Mouse (Mus musculus) liver, embryonic 18 days (tissue): ENCODE measurements around the gene Ubr4. TPM values are rescaled to one million over a fixed set of nuclear protein-coding genes. Genes with fewer than 3 reads are reported as not detected.

ENCODE experiments used
- polyA plus RNA-seq: library from polyadenylated mRNA; depleted of rRNA; stranded (reverse); fragments of >200 nt; gene quantifications from 2 replicates; pipeline ENCODE4 v1.2.3, GENCODE M21; 2012; rRNA removed

Ubr4 gene
- 36.7 and 54.6 TPM in 2 replicates for polyA plus RNA-seq

GRCm38 (mm10) chr4:139351931-139352711 lies at the start of gene Ubr4, which contains the start of the genes Mrto4 and Emc1:
Gene Ubr4 (plus strand): TSS chr4:139352609.
Gene Mrto4 (minus strand): TSS chr4:139352576.
Gene Emc1 (plus strand): TSS chr4:139352587.

DNA sequence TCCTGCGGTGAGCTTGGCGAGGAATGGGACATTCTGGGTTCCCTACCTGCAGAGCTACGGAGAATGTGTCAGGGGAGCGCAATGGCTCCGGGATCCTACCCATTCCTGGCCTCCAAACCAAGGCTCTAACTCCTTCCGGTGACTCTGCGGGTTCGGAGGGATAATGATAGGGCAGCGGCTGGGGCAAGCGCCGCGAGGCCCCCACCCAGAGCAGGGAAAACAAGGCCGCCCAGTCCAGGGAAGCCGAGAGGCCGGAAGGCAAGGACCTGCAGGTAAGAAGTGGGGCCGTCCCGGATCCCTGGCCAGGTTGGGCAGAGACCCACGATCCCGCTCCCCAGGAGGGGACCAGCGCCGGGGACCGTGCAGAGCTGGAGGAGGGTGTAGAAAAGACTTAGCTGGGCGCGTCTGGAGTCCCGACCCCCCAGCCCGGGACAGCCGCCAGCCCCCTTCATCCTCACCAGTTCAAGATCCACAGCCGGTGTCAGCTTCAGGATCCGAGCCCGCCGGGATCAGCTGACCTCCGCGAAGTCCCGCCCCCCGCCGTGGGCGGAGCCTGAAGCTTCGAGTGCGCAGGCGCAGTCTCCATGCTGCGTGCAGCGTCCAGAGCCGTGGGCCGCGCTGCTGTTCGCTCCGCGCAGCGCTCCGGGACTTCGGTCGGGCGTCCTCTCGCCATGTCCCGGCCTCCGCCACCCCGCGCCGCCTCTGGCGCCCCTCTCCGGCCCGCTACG lies 42.1 kb upstream of the Ubr4 start, which contains the start of the genes Pqlc2 and Akr7a5:
Pqlc2 (minus strand) TSS at position 538 of the 728 bp plus-strand sequence.
Akr7a5 (plus strand) TSS at position 574 of the 728 bp plus-strand sequence.

GRCm38 (mm10) chr4:139530248-139530647 lies 177.8 kb downstream of the Ubr4 start, which contains the start of gene Iffo2:
Gene Iffo2 (plus strand): TSS chr4:139530548.

Other genes starting within 250 kb of the Ubr4 start
- 79.1 and 89.4 TPM in 2 replicates for gene Minos1, start 221.5 kb upstream of the Ubr4 start, polyA plus RNA-seq
- 73.6 and 74.6 TPM in 2 replicates for gene Capzb, start 159.7 kb upstream of the Ubr4 start, polyA plus RNA-seq
- gene Pqlc2, start 41.9 kb upstream of the Ubr4 start, polyA plus RNA-seq = 16.9 and 17.1 TPM in 2 replicates
- 17.2 and 18.4 TPM in 2 replicates for gene Akr7a5, start 41.9 kb upstream of the Ubr4 start, polyA plus RNA-seq
- 29.6 and 30.1 TPM in 2 replicates for gene Mrto4, start within 50 bp of the Ubr4 start, polyA plus RNA-seq
- gene Emc1, start within 50 bp of the Ubr4 start, polyA plus RNA-seq = 6.4 and 6.9 TPM in 2 replicates
- 2.0 and 2.2 TPM in 2 replicates for gene Iffo2, start 177.9 kb downstream of the Ubr4 start, polyA plus RNA-seq